Mouse (Mus musculus) intestine, embryonic 16.5 days (tissue): ENCODE measurements around the gene Scly. TPM values are rescaled to one million over a fixed set of nuclear protein-coding genes. Genes with fewer than 3 reads are reported as not detected.

Experiments used
- ATAC-seq: fragments of 200-750 bp; cut with Nextera tagmentation; 2 replicates; pipeline ENCODE4 v1.8.0; 2017; ENCODE audit warnings: moderate TSS enrichment, moderate library complexity
- H3K27ac ChIP-seq: fragments of 300-500 bp; sonication (generic); 2 replicates; pipeline ENCODE4 v1.5.1; 2014; ENCODE audit warnings: mild to moderate bottlenecking, low read length
- H3K27me3 ChIP-seq: fragments of 300-500 bp; sonication (generic); replicated peaks from 2 replicates; pipeline ENCODE4 v1.6.1; 2014; ENCODE audit warnings: low read length, control low read depth, mixed read lengths; ENCODE audit not compliant: control insufficient read depth, insufficient read depth
- H3K36me3 ChIP-seq: fragments of 300-500 bp; sonication (generic); 2 replicates; pipeline ENCODE4 v1.6.1; 2014; ENCODE audit warnings: low read length, control low read depth; ENCODE audit not compliant: control insufficient read depth, insufficient read depth
- H3K4me1 ChIP-seq: fragments of 300-500 bp; sonication (generic); 2 replicates; pipeline ENCODE4 v1.6.1; 2014; ENCODE audit warnings: low read length, control low read depth, mixed read lengths; ENCODE audit not compliant: control insufficient read depth, insufficient read depth
- H3K4me2 ChIP-seq: fragments of 300-500 bp; sonication (generic); 2 replicates; pipeline ENCODE4 v1.6.1; 2014; ENCODE audit warnings: low read depth, low read length, control low read depth
- H3K4me3 ChIP-seq: fragments of 300-500 bp; sonication (generic); 2 replicates; pipeline ENCODE4 v1.5.1; 2014; ENCODE audit warnings: mild to moderate bottlenecking, low read length
- H3K9ac ChIP-seq: fragments of 300-500 bp; sonication (generic); 2 replicates; pipeline ENCODE4 v1.6.1; 2014; ENCODE audit warnings: low read depth, low read length
- H3K9me3 ChIP-seq: fragments of 300-500 bp; sonication (generic); 2 replicates; pipeline ENCODE4 v1.6.1; 2016; ENCODE audit warnings: low read length, control low read depth; ENCODE audit not compliant: control insufficient read depth
- WGBS: fragments of 180-500 bp; shearing (Covaris S2); extraction: QIAGEN DNeasy Blood & Tissue Kit; methylation state at CpG from one replicate; pipeline ENCODE4 v1.1.7; 2014; 5-methylcytosine and 5-hydroxymethylcytosine counted together
- polyA plus RNA-seq: library from polyadenylated mRNA; unstranded; fragments of >200 nt; fragmentation: Nextera tagmentation; extraction: Ambion mirVana; gene quantifications from 2 replicates; pipeline ENCODE4 v1.2.1, GENCODE M21; 2015

The Scly gene
- polyA plus RNA-seq, 1 experiment from 2014 or later: 28.6 TPM

DNA sequence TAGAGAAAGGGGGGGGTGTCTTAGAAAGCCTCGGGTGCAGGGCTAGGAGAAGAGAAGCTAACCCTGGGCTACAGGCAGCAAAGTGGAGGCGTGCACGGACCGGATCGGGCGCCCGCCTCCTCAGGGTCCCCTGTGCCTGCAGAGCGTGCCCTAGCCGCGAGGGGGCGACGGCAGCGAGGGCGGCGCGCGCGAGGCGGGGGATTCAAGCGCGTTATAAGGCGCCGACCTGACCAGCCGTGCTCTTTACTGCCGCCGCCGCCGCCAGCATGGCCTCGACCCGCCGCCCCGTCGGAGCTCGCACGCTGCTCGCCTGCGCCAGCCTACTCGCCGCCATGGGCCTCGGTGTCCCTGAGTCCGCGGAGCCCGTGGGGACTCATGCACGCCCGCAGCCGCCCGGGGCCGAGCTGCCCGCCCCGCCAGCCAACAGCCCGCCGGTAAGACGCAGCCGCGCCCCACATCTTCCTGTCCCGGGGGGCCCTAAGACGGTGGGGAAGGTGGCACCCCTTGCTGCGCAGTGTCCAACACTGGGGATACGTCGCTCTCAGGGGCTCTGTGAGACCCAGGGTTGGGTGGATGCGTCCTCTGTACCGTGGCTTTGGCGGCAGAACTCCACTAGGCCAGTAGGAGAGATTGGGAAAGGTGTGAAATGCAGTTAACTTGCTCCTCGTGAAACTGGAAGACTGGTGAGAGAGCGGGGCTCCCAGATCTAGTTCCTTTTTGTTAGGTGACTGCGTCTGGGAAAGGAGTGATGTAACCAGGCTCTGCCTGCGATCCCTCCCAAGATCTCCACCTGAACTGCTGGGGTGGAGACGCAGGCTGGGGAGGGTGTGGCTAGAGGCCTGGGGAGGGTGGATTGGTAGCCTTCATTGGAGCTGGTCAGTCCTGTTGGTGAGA lies 68.3 kb downstream of the Scly start, which contains the start of gene Erfe:
Gene Erfe (plus strand): TSS at position 216 of the 894 bp plus-strand sequence.
- Histone ChIP-seq H3K9me3 (no peaks in the 10 kb centered on the region), H3K27me3 (no peaks in the 10 kb centered on the region), H3K9ac (peak within 1 kb of the TSS; percentile 88), H3K4me3 (peak within 1 kb of the TSS; percentile 67), H3K4me1 (peaks cover 28% of the 10 kb centered on the region), H3K27ac (peak within 1 kb of the TSS; percentile 87), H3K36me3 (no peaks in the 10 kb centered on the region), H3K4me2 (peak within 1 kb of the TSS; percentile 94)
- 1% methylated on average over 67 of the region's 68 CpGs for WGBS
- ATAC-seq: peak; percentile 73

DNA sequence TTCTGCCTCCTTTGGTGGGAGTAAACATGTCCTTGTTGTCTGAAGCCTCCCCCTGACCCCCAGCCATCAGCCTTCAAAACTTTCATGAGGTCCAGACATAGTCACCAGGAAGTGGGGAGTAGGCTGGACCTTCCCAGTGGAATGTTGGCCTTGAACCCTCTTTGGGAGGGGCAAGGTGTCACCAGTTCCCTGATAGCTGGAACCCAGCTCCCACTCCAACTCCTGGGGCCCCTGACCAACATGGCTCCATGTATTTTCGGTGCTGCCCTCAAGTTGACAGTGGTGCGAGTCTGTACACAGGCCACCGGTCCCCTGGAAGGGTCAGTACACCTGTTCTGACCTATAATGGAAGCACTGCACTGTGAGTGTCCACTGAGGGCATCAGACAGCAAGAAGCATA lies 69.2 kb downstream of the Scly start:
- peaks cover 28% of the 10 kb centered on the region for H3K4me1 ChIP-seq
- peak overlapping the region; percentile 94 for H3K4me2 ChIP-seq
- H3K9me3 ChIP-seq: no peaks in the 10 kb centered on the region
- H3K9ac ChIP-seq: no peak overlapping the region
- 93% methylated on average over 3 of the region's 3 CpGs for WGBS
- H3K36me3 ChIP-seq: peaks cover 6% of the 10 kb centered on the region; the same call in 1 of the 2 replicates
- peak overlapping the region; percentile 67 for H3K4me3 ChIP-seq
- peak overlapping the region; percentile 5; the same call in 1 of the 2 replicates for H3K27ac ChIP-seq
- ATAC-seq: no peak
- H3K27me3 ChIP-seq: no peaks in the 10 kb centered on the region

DNA sequence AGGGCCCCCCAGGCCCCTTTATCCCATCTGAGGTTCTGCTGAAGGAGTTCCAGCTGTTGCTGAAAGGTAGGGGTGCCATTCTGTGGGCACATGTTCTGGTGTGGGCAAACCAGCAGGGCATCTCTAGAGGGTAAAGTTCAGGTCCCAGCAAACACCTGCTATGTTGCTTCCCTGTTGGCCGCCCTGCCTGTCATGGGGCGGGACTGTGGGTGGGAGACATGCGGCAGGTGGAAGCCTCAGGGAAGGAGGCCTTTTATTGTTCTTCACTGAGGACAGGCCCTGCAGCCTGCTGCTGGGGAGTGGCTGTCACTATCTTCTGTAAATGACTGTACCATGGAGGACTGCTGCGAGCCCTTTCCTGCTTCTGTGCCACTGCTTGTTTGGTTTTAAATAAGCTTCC lies 71.3 kb downstream of the Scly start:
- Histone ChIP-seq H3K27me3 (no peaks in the 10 kb centered on the region), H3K4me3 (no peak overlapping the region), H3K9me3 (no peaks in the 10 kb centered on the region), H3K4me2 (peak overlapping the region; percentile 4; the same call in 1 of the 2 replicates), H3K27ac (peak overlapping the region; percentile 83), H3K36me3 (peaks cover 22% of the 10 kb centered on the region), H3K9ac (peak overlapping the region; percentile 53; the same call in 1 of the 2 replicates), H3K4me1 (peaks cover 28% of the 10 kb centered on the region)
- ATAC-seq: peak; percentile 86
- 46% methylated on average over 4 of the region's 4 CpGs for WGBS

DNA sequence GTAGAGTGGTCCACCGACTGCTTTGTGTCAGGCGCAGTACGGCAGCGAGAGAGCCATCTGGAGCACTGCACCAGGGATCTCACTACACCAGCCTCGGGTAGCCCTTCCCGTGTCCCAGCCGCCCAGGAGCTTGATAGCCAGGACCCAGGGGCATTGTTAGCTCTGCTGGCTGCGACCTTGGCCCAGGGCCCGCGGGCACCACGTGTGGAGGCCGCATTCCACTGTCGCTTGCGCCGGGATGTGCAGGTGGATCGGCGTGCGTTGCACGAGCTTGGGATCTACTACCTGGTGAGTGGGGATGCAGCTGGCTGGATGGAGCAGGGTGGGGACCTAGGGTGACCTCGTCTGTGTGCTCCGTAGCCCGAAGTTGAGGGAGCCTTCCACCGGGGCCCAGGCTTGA lies 71.9 kb downstream of the Scly start:
- Histone ChIP-seq H3K27me3 (no peaks in the 10 kb centered on the region), H3K36me3 (peaks cover 22% of the 10 kb centered on the region), H3K9me3 (no peaks in the 10 kb centered on the region), H3K4me1 (peaks cover 28% of the 10 kb centered on the region), H3K27ac (peak overlapping the region; percentile 77), H3K4me2 (peak overlapping the region; percentile 4; the same call in 1 of the 2 replicates), H3K4me3 (no peak overlapping the region), H3K9ac (peak overlapping the region; percentile 53)
- no peak; the same call in 1 of the 2 replicates for ATAC-seq
- WGBS: 75% methylated on average over 23 of the region's 23 CpGs

Other genes with a start within 250 kb of the Scly start
- gene Rbm44, start 153.2 kb upstream of the Scly start, polyA plus RNA-seq: 0.44 and 0.53 TPM in 2 replicates
- 11.4 and 11.9 TPM in 2 replicates for gene Ramp1, start 118.5 kb upstream of the Scly start, polyA plus RNA-seq
- 58.5 and 68.8 TPM in 2 replicates for gene Ube2f, start 48.0 kb upstream of the Scly start, polyA plus RNA-seq
- gene Espnl, start 23.7 kb downstream of the Scly start, polyA plus RNA-seq: 0.07 and 0.09 TPM in 2 replicates
- gene Klhl30, start 52.7 kb downstream of the Scly start, polyA plus RNA-seq: 0.37 and 0.38 TPM in 2 replicates
- 7.1 and 9.0 TPM in 2 replicates for gene Erfe, start 68.1 kb downstream of the Scly start, polyA plus RNA-seq
- gene Ilkap, start 100.5 kb downstream of the Scly start, polyA plus RNA-seq: 102 and 112 TPM in 2 replicates
- 98.7 and 105 TPM in 2 replicates for gene Hes6, start 115.7 kb downstream of the Scly start, polyA plus RNA-seq
- 8.9 and 11.7 TPM in 2 replicates for gene Per2, start 161.0 kb downstream of the Scly start, polyA plus RNA-seq
- gene Traf3ip1, start 196.3 kb downstream of the Scly start, polyA plus RNA-seq: 6.2 and 6.7 TPM in 2 replicates
- 3.1 and 3.4 TPM in 2 replicates for gene Asb1, start 242.2 kb downstream of the Scly start, polyA plus RNA-seq